Mouse (Mus musculus) liver, embryonic 12.5 days (tissue): Measurements from ENCODE around the gene Pde9a. TPM values are rescaled to one million over a fixed set of nuclear protein-coding genes. Genes with fewer than 3 reads are reported as not detected.

ENCODE experiments used
- ATAC-seq: fragments of 200-750 bp; cut with Nextera tagmentation; 2 replicates; pipeline ENCODE4 v1.8.0; 2017; ENCODE audit warnings: moderate number of reproducible peaks, mild to moderate bottlenecking, moderate library complexity
- H3K27ac ChIP-seq: fragments of 300-500 bp; sonication (generic); 2 replicates; pipeline ENCODE4 v1.5.1; 2016; ENCODE audit warnings: mild to moderate bottlenecking
- H3K27me3 ChIP-seq: fragments of 300-500 bp; sonication (generic); replicated peaks from 2 replicates; pipeline ENCODE4 v1.6.1; 2016; ENCODE audit warnings: mild to moderate bottlenecking, moderate library complexity
- H3K36me3 ChIP-seq: fragments of 300-500 bp; sonication (generic); 2 replicates; pipeline ENCODE4 v1.6.1; 2016; ENCODE audit warnings: mild to moderate bottlenecking, moderate library complexity
- H3K4me1 ChIP-seq: fragments of 300-500 bp; sonication (generic); 2 replicates; pipeline ENCODE4 v1.6.1; 2016
- H3K4me2 ChIP-seq: fragments of 300-500 bp; sonication (generic); 2 replicates; pipeline ENCODE4 v1.6.1; 2016; ENCODE audit warnings: mild to moderate bottlenecking, moderate library complexity
- H3K4me3 ChIP-seq: fragments of 300-500 bp; sonication (generic); 2 replicates; pipeline ENCODE4 v1.5.1; 2016; ENCODE audit warnings: mild to moderate bottlenecking, moderate library complexity
- H3K9ac ChIP-seq: fragments of 300-500 bp; sonication (generic); 2 replicates; pipeline ENCODE4 v1.6.1; 2016; ENCODE audit warnings: mild to moderate bottlenecking, moderate library complexity
- H3K9me3 ChIP-seq: fragments of 300-500 bp; sonication (generic); replicated peaks from 2 replicates; pipeline ENCODE4 v1.6.1; 2016; ENCODE audit warnings: mild to moderate bottlenecking, moderate library complexity
- WGBS: fragments of 180-500 bp; shearing (Covaris S2); methylation state at CpG from one replicate; pipeline ENCODE4 v1.1.7; 2016; ENCODE audit not compliant: insufficient replicate concordance; 5-methylcytosine and 5-hydroxymethylcytosine counted together
- polyA plus RNA-seq: library from polyadenylated mRNA; unstranded; fragments of >200 nt; fragmentation: Nextera tagmentation; extraction: Ambion mirVana; gene quantifications from 2 replicates; pipeline ENCODE4 v1.2.1, GENCODE M21; 2016

Gene Pde9a
- polyA plus RNA-seq, 1 experiment from 2014 or later, result 5.6 TPM

DNA sequence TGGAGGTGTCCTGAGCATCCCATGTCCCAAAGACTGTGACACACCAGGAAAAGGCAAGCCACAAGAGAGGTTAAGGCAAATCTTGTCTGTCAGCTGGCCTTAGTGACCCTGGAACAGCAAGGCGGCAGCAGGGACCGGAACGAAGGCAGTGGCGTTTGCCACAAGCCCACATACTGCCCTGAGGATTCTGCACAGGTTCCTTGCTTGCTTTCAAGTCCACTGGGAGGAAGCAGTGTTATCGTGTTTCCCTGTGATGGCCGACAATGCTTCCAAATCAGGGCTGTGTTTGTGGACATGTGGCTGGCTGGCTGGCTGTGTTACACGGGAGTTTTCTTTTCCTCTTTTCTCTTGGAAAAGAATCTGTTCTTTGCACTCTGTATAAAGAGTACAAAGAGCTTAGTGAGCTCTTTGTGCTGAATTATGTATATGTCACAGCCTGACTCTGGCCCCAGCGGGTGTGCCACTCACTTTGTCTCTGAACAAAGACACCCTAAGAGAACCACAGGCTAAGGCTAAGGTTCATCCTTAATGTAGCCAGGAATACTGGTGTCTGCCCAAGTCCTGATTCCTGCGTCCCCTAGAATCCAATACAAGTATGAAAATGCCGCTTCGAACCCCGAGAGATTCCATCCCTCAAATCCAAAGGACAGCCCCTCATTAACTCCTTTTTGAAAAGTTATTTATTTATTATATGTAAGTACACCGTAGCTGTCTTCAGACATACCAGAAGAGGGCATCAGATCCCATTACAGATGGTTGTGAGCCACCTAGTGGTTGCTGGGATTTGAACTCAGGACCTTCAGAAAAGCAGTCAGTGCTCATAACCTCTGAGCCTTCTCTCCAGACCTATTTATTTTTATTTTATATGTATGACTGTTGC, 50.2 kb downstream of the Pde9a start:
- Histone ChIP-seq H3K36me3 (no peaks in the 10 kb centered on the region), H3K27me3 (peaks cover 9% of the 10 kb centered on the region), H3K4me3 (no peak overlapping the region), H3K9me3 (no peaks in the 10 kb centered on the region), H3K4me1 (peaks cover 6% of the 10 kb centered on the region; the same call in 1 of the 2 replicates), H3K4me2 (no peak overlapping the region), H3K27ac (no peak overlapping the region), H3K9ac (no peak overlapping the region)
- WGBS, result 70% methylated on average over 13 of the region's 13 CpGs
- ATAC-seq, result no peak

DNA sequence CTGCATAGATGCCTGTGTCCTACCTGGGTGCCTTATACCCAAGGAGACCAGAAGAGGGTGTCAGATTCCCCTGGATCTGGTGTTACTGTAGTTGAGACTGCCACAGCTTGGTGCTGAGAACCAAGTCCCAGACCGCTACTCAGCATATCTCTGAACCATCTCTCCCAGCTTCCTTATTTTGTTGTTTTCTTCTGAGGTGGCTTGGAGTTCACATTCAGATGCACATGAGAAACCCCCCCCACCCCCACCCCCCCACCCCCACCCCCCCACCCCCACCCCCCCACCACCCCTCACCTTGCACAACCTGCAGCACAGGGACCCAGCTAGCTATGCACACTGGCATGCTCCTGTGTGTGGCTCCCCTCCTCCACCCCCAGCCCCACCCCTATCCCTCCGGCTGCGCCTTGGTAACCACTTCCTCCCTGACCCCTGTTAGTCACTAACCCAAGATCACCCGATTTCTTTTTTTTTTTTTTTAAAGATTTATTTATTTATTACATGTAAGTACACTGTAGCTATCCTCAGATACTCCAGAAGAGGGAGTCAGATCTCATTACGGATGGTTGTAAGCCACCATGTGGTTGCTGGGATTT, 50.9 kb downstream of the Pde9a start:
- H3K36me3 ChIP-seq, result no peaks in the 10 kb centered on the region
- H3K27me3 ChIP-seq, result peaks cover 9% of the 10 kb centered on the region
- H3K9ac ChIP-seq, result no peak overlapping the region
- no peak overlapping the region for H3K4me2 ChIP-seq
- H3K9me3 ChIP-seq, result no peaks in the 10 kb centered on the region
- H3K27ac ChIP-seq, result no peak overlapping the region
- H3K4me3 ChIP-seq, result no peak overlapping the region
- WGBS, result 44% methylated on average over 3 of the region's 5 CpGs
- no peak for ATAC-seq
- peaks cover 6% of the 10 kb centered on the region; the same call in 1 of the 2 replicates for H3K4me1 ChIP-seq

DNA sequence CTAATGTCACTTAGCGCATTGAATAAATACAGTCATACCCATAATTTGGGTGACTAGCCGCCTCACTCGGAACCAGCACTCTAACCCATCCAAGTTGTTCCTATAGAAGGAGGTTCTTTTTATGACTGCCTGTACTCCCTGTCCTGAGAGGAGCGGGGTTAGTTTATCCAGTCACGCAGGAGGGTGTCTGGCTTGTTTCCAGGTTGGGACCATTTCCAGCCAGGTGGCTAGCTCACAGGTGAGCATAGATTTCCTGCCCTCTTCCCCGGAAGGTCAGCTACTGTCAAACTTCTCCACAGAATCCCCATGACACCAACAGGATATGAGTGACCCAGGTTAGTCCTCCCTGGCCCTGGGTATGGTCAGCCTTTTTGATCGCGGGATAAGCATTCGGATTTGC, 51.5 kb downstream of the Pde9a start:
- Histone ChIP-seq H3K9me3 (no peaks in the 10 kb centered on the region), H3K36me3 (no peaks in the 10 kb centered on the region), H3K9ac (no peak overlapping the region), H3K27ac (no peak overlapping the region), H3K27me3 (peaks cover 9% of the 10 kb centered on the region), H3K4me2 (no peak overlapping the region), H3K4me3 (no peak overlapping the region), H3K4me1 (peaks cover 6% of the 10 kb centered on the region; the same call in 1 of the 2 replicates)
- WGBS, result 77% methylated on average over 9 of the region's 9 CpGs
- no peak for ATAC-seq

DNA sequence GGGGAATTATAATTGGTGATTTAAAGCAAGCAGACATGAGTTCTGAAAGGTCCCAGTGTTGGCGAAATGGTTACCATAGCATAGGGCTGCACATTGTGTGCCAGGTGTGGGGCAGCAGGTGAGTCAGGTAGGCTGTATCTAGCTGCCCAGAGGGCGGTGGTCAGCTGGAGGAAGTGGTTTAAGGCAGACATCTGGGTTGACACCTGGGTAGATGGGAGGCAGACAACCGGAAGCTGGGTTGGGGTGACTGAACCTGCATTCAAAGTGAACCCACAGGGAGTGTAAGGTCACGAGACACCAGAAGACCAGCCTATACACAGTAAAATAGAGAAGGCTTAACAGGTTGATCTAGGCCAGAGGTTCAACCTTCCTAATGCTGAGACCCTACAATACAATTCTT, 54.0 kb downstream of the Pde9a start:
- 61% methylated on average over 4 of the region's 4 CpGs for WGBS
- Histone ChIP-seq H3K9me3 (no peaks in the 10 kb centered on the region), H3K9ac (no peak overlapping the region), H3K4me3 (no peak overlapping the region), H3K4me1 (peaks cover 7% of the 10 kb centered on the region), H3K4me2 (no peak overlapping the region), H3K27me3 (no peaks in the 10 kb centered on the region; the same call in 1 of the 2 replicates), H3K27ac (no peak overlapping the region), H3K36me3 (no peaks in the 10 kb centered on the region)
- ATAC-seq, result no peak

DNA sequence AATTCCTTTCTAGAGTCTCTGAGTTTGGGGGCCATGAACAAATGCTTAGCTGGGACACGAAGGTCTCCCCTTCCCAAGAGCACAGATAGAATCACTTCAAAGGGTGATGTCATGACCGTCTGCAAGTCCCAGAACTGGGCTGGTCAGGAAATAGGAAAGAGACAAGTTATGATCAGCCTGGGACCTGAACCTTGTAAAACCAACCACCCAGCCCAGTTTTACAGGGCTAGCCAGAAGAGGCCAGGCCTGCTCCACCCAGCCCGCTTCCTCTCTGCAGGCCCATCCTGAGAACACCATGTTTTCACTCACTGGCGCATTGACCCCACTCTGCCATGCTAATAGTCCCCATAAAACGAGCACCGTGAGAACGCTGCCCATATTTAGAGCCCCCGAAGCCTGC, 56.5 kb downstream of the Pde9a start:
- Histone ChIP-seq H3K4me2 (no peak overlapping the region), H3K9me3 (no peaks in the 10 kb centered on the region), H3K27me3 (no peaks in the 10 kb centered on the region), H3K9ac (no peak overlapping the region), H3K4me3 (no peak overlapping the region), H3K27ac (no peak overlapping the region), H3K4me1 (peaks cover 13% of the 10 kb centered on the region), H3K36me3 (no peaks in the 10 kb centered on the region)
- no peak for ATAC-seq
- WGBS, result 53% methylated on average over 8 of the region's 8 CpGs

DNA sequence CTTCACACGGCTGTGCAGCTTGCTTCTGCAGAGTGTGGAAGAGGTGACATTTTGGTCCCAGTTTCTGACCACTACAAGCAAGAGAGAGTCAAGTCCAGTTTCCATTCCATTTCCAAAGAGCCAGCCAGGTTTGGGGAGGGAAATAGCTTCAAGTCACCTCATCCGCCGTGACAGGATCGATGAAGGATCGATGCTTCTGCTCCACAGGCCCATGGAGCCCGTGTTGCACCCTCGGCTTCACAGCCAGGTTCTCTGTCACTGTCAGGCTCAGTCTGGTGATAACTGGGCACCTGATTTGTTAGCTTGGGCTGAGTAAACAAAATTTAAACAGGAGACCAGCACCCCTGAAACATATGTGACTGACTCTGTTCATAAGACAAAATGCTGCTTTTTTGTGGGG, 58.2 kb downstream of the Pde9a start:
- no peaks in the 10 kb centered on the region for H3K9me3 ChIP-seq
- no peak overlapping the region for H3K4me3 ChIP-seq
- no peak overlapping the region for H3K27ac ChIP-seq
- H3K4me1 ChIP-seq, result peaks cover 13% of the 10 kb centered on the region
- no peak for ATAC-seq
- no peak overlapping the region for H3K4me2 ChIP-seq
- no peaks in the 10 kb centered on the region for H3K36me3 ChIP-seq
- H3K9ac ChIP-seq, result no peak overlapping the region
- H3K27me3 ChIP-seq, result 0 out of 2 replicates have a peak, but pooled peaks cover 2% of the 10 kb centered on the region
- 60% methylated on average over 7 of the region's 7 CpGs for WGBS

DNA sequence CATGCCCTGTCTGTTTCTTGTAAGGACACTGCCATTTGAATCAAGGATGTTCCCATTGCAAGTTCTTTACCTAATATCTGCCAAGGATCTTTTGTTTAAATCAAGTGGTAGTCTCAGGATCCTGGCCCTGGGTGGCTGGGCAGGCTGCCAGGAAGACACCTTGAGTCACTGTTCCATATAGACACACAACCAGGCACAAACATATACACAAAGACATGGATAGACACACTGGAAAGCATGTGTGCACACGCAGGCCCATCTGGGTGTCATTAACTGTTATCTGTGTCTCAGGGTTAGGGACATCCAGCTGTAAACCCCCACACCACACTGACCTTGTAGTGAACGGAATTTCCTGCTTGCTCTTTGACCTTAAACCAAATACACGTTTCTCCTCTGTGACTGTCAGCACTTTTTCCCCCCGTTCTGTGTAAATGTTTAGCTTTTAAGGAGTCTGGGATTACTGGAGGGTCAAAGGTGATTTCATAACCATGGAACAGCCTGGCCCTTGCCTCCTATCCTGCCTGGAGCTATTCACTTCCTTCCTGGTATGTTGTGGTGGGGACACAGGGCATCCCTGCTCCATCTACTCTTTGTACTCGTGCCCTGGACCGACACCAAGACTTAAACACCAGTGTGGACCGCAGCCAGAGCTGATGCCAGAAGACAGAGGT, 59.2 kb downstream of the Pde9a start:
- Histone ChIP-seq H3K4me2 (no peak overlapping the region), H3K9me3 (no peaks in the 10 kb centered on the region), H3K9ac (no peak overlapping the region), H3K27ac (peak overlapping the region; percentile 31; the same call in 1 of the 2 replicates), H3K27me3 (0 out of 2 replicates have a peak, but pooled peaks cover 2% of the 10 kb centered on the region), H3K4me3 (no peak overlapping the region), H3K4me1 (peaks cover 13% of the 10 kb centered on the region), H3K36me3 (no peaks in the 10 kb centered on the region)
- ATAC-seq, result no peak
- 32% methylated on average over 7 of the region's 7 CpGs for WGBS

DNA sequence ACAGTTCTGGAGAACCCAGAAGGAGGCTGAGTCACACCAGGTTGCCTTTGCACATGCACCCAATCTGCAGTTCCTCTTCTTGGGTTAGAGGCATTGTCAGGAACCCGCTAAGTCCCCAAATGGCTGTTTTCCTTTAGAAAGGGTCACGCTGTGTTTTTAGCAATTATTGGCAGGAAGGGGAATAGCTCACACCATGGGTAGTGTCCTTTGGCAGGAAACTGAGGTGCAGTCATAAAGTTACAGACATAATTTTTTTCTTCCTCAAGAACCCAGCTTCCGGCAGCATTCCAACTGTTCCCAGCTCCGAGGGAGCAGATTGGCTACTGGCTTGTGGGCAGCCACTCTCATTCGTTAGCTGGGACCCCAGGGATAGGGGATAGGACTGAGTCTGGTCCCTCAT, 61.8 kb downstream of the Pde9a start:
- Histone ChIP-seq H3K4me1 (peaks cover 13% of the 10 kb centered on the region), H3K9ac (no peak overlapping the region), H3K4me2 (no peak overlapping the region), H3K36me3 (no peaks in the 10 kb centered on the region), H3K27me3 (0 out of 2 replicates have a peak, but pooled peaks cover 2% of the 10 kb centered on the region), H3K9me3 (no peaks in the 10 kb centered on the region), H3K4me3 (no peak overlapping the region), H3K27ac (no peak overlapping the region)
- no peak for ATAC-seq
- WGBS, result 60% methylated on average over 5 of the region's 5 CpGs

DNA sequence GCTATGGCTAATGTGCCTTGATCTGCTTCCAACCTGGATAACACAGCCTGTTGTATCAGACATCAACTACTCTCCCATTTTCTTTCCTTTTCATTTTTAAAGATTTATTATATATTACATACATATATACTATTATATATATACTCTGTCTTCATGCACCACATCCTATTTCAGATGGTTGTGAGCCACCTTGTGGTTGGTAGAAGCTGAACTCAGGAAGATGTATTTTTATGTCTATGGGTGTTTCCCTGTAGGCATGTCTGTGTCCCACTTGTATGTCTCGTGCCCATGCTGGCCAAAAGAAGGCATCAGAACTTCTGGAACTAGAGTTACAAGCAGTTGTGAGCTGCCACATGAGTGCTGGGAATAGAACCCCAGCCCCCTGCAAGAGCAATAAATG, 62.5 kb downstream of the Pde9a start:
- no peak for ATAC-seq
- no peaks in the 10 kb centered on the region for H3K36me3 ChIP-seq

DNA sequence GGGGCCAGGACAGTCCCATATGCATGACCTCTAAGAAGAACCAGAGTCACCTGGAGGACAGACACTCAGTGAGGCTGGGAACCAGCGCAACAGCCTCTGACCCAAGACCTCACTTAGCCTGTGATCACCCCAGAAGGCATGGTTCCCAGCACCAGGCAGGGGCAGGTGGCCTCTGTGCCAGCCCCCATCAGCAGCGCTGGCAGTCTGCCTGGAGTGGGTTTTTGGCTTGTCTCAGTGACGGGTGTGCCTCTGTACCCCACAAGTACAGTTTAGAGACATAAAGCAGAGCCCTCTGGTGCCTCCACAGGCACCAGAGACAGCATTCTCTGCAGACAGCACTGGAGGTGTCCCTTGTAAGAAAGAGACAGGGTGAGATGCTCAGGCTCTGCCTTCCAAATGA, 64.2 kb downstream of the Pde9a start:
- Histone ChIP-seq H3K36me3 (no peaks in the 10 kb centered on the region), H3K4me3 (no peak overlapping the region), H3K27me3 (0 out of 2 replicates have a peak, but pooled peaks cover 2% of the 10 kb centered on the region), H3K9ac (no peak overlapping the region), H3K27ac (no peak overlapping the region), H3K9me3 (no peaks in the 10 kb centered on the region), H3K4me1 (peaks cover 4% of the 10 kb centered on the region; the same call in 1 of the 2 replicates), H3K4me2 (no peak overlapping the region)
- 69% methylated on average over 3 of the region's 3 CpGs for WGBS
- no peak for ATAC-seq

More for the DNA sequence above, 62.5 kb downstream of the Pde9a start:
- no peak overlapping the region for H3K4me3 ChIP-seq
- no peak overlapping the region for H3K27ac ChIP-seq
- peaks cover 13% of the 10 kb centered on the region for H3K4me1 ChIP-seq
- H3K9me3 ChIP-seq, result no peaks in the 10 kb centered on the region
- WGBS, result 59% methylated on average over 1 of the region's 1 CpGs
- no peak overlapping the region for H3K9ac ChIP-seq
- 0 out of 2 replicates have a peak, but pooled peaks cover 2% of the 10 kb centered on the region for H3K27me3 ChIP-seq
- no peak overlapping the region for H3K4me2 ChIP-seq

DNA sequence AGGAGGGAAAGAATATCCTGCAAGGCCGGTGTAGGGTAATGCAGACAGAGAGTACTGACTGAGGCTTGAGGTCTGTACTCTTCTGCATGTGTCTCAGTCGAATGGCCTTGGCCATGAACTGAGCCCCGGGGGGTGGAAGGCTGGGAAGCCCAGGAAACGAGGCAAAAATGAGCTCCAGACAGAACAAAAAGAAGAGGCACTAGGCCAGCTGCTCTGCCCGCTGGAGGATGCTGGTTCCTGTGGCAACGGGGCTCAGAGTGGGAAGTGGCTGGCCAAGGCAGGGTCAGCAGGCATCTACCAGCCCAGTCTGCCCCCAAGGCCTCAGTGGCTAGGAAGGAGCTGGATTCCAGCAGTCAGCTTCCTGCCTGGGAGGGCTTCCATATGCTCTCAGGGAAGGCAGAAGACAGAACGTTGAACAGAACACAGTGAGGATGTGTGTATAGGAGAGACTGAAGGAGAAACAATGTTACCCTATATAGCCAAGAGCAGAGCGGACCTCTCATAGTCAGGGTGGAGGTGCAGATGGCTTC, 65.2 kb downstream of the Pde9a start:
- H3K4me3 ChIP-seq, result no peak overlapping the region
- no peak overlapping the region for H3K9ac ChIP-seq
- H3K4me2 ChIP-seq, result no peak overlapping the region
- H3K36me3 ChIP-seq, result no peaks in the 10 kb centered on the region
- 48% methylated on average over 8 of the region's 8 CpGs for WGBS
- H3K4me1 ChIP-seq, result no peaks in the 10 kb centered on the region
- 0 out of 2 replicates have a peak, but pooled peaks cover 2% of the 10 kb centered on the region for H3K27me3 ChIP-seq
- no peaks in the 10 kb centered on the region for H3K9me3 ChIP-seq
- H3K27ac ChIP-seq, result no peak overlapping the region
- ATAC-seq, result no peak
